Mouse (Mus musculus) gonadal fat pad, adult 2 months (tissue): ENCODE measurements around the gene Neto2. TPM values are rescaled to one million over a fixed set of nuclear protein-coding genes. Genes with fewer than 3 reads are reported as not detected.

Experiments
- DNase-seq: peaks from one replicate; pipeline ENCODE4 v3.0.0-alpha.2; 2012; ENCODE audit warnings: low read depth
- polyA plus RNA-seq: library from polyadenylated mRNA; depleted of rRNA; stranded (reverse); fragments of >200 nt; gene quantifications from 2 replicates; pipeline ENCODE4 v1.2.3, GENCODE M21; 2012; rRNA removed

Gene Neto2
- polyA plus RNA-seq, 1 experiment = 0.30 TPM

- no peak for DNase-seq
These were observed 98.0 kb downstream of the Neto2 start for GRCm38 (mm10) chr8:85602737-85603136.

- DNase-seq = no peak
These were observed 99.0 kb downstream of the Neto2 start for GRCm38 (mm10) chr8:85601741-85602140.

- no peak for DNase-seq
These were observed 103.1 kb downstream of the Neto2 start for GRCm38 (mm10) chr8:85597413-85598191.

GRCm38 (mm10) chr8:85595391-85595790, 105.3 kb downstream of the Neto2 start:
- DNase-seq = no peak

GRCm38 (mm10) chr8:85594983-85595382, 105.7 kb downstream of the Neto2 start:
- no peak for DNase-seq

GRCm38 (mm10) chr8:85593324-85593723, 107.4 kb downstream of the Neto2 start:
- DNase-seq = no peak

- no peak for DNase-seq
These were observed 109.2 kb downstream of the Neto2 start for GRCm38 (mm10) chr8:85591532-85591931.

GRCm38 (mm10) chr8:85590258-85590657, 110.5 kb downstream of the Neto2 start:
- DNase-seq = no peak

GRCm38 (mm10) chr8:85588596-85588995, 112.1 kb downstream of the Neto2 start:
- no peak for DNase-seq

Other genes with a start within 250 kb of the Neto2 start
- gene Gpt2, start 208.3 kb downstream of the Neto2 start, polyA plus RNA-seq = 86.5 and 105 TPM in 2 replicates
- 10.4 and 21.8 TPM in 2 replicates for gene Dnaja2, start 145.6 kb downstream of the Neto2 start, polyA plus RNA-seq
- 23.8 and 24.5 TPM in 2 replicates for gene Itfg1, start 140.0 kb upstream of the Neto2 start, polyA plus RNA-seq
- gene Phkb, start 140.0 kb upstream of the Neto2 start, polyA plus RNA-seq = 12.7 and 17.5 TPM in 2 replicates